Mouse (Mus musculus) bone marrow macrophage, adult 2 months (primary cell): ENCODE results near the gene 1700001C19Rik. TPM values are rescaled to one million over a fixed set of nuclear protein-coding genes. Genes with fewer than 3 reads are reported as not detected.

Source experiments
- H3K27ac ChIP-seq: 2 replicates; pipeline ENCODE4 v1.5.1; 2012; ENCODE audit warnings: low read depth, low read length; ENCODE audit not compliant: insufficient read depth
- H3K4me1 ChIP-seq: 2 replicates; pipeline ENCODE4 v1.6.1; 2012; ENCODE audit warnings: low read length; ENCODE audit not compliant: control insufficient read depth, insufficient read depth
- H3K4me3 ChIP-seq: 2 replicates; pipeline ENCODE4 v1.5.1; 2012; ENCODE audit warnings: mild to moderate bottlenecking, low read length, moderate library complexity; ENCODE audit not compliant: insufficient read depth
- CTCF ChIP-seq: IDR thresholded peaks from 2 replicates; pipeline ENCODE4 v1.5.1; 2012; ENCODE audit warnings: low read depth, mild to moderate bottlenecking, low read length, moderate library complexity
- POLR2A ChIP-seq: IDR thresholded peaks from 2 replicates; pipeline ENCODE4 v1.6.1; 2012; ENCODE audit warnings: mild to moderate bottlenecking, low read depth, low read length, borderline replicate concordance
- polyA plus RNA-seq: library from polyadenylated mRNA; stranded (reverse); fragments of >200 nt; gene quantifications from 2 replicates; pipeline ENCODE4 v1.2.4, GENCODE M21; 2012; ENCODE audit not compliant: missing spikeins, insufficient read depth, insufficient read length

The 1700001C19Rik gene
- polyA plus RNA-seq, 1 experiment: 0.34 TPM

DNA sequence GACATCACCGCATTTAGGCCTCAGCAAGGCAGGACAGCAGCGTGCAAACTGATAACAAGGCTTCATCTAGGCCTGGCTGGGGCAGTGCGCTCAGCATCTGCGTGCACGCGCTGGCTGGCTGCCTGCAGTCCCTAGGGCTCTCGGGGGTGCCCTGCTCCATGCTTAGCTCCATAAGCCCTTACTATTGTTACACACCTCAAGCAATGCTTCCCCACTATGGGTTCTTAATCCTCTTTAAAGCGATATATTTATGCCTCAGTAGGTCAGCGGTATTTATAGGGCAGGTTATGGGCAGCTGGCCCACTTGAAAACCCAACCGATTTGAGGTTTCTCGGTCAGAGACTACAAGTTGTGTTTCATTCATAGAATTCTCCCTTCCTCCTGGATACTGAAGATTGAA is 55.3 kb downstream of the 1700001C19Rik start:
- Histone ChIP-seq H3K4me1 (no peaks in the 10 kb centered on the region), H3K27ac (no peak overlapping the region), H3K4me3 (no peak overlapping the region)
- no peak for TF ChIP-seq CTCF
- TF ChIP-seq POLR2A: no peak

DNA sequence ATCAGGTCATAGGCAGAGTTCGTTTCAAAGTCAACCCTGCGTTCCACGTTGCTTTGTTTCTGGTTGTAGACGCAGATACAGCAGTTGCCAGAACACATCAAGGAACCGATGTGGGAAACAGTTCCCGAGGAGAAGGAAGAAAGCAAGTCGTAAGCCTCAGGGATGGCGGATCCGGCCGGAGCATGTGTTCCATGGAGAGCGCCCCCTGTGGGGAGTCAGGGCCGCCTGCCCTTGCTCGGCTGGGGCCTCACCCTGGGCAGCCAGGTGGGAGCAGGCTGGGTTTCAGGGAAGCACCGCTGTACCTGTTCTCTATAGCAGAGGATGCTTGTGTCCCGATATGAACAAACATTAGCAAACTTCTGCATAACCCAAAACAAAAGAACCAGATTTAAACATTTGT is 59.0 kb downstream of the 1700001C19Rik start:
- no peak overlapping the region for H3K4me3 ChIP-seq
- no peak overlapping the region for H3K27ac ChIP-seq
- H3K4me1 ChIP-seq: no peaks in the 10 kb centered on the region
- TF ChIP-seq POLR2A (no peak), CTCF (no peak)

DNA sequence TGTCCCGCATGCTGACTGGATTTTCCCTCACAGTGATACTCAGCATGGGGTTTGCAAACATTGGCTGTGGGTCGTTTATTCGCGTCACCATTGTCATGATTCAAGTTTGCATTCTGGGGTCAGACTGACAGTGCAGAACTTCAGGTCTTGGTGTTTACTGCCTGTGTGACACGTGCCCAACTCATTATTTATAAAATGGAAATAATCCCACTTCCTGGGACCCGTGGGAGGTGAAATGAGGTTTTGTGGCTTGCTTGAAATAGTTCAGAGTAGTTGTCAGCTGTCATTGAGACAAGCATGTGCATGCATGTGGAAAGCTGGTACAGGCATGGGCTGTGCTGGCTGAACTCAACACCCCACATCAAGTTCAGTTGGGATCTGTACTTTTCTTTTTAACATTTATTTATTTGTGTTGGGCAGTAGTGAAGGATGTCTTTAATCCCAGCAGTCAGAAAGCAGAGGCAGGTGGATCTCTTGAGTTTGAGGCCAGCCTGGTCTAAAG is 60.3 kb downstream of the 1700001C19Rik start:
- TF ChIP-seq CTCF (no peak), POLR2A (no peak)
- H3K4me1 ChIP-seq: no peaks in the 10 kb centered on the region
- H3K27ac ChIP-seq: no peak overlapping the region
- H3K4me3 ChIP-seq: no peak overlapping the region

DNA sequence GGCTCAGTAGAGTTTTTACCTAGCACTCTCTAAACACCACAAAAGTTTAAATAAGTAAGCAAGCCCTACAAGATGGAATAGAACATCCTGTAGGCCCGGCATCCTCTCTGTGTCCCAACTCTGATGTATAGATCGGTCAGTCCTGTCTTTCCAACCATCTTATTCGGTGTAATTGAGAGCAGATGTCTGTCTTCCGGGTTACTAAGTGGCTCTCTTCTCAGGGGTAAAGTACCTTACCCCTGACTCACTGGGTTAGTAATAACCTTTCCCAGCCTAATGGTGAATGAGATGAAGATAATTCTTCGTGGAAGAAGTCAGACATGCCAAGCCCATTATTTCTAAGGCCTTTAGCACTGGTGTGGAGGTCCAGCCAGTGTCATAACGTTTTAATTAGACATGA is 63.2 kb downstream of the 1700001C19Rik start:
- TF ChIP-seq POLR2A (no peak), CTCF (no peak)
- Histone ChIP-seq H3K4me1 (peaks cover 15% of the 10 kb centered on the region), H3K27ac (no peak overlapping the region), H3K4me3 (no peak overlapping the region)

DNA sequence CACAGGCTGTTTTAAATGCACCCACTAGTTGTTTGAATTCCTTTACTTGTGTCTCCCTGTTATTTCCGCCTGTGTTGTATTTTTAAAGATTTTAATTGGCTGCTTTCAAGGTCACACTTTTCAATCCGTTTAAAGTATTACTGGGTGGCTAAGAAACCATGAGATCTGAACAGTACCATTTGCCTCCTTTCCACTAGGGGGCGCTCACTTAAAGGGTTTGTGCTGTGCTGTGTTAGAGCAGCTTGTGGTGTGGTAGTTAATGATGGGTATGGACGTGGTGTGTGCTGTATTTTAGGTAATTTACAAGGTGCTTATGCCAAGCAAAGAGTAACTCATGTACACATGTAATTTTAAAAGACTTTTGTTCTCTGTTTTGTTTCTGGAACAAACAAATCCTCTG is 65.7 kb downstream of the 1700001C19Rik start:
- Histone ChIP-seq H3K4me3 (no peak overlapping the region), H3K4me1 (peaks cover 17% of the 10 kb centered on the region), H3K27ac (no peak overlapping the region)
- no peak for TF ChIP-seq CTCF
- no peak for TF ChIP-seq POLR2A

DNA sequence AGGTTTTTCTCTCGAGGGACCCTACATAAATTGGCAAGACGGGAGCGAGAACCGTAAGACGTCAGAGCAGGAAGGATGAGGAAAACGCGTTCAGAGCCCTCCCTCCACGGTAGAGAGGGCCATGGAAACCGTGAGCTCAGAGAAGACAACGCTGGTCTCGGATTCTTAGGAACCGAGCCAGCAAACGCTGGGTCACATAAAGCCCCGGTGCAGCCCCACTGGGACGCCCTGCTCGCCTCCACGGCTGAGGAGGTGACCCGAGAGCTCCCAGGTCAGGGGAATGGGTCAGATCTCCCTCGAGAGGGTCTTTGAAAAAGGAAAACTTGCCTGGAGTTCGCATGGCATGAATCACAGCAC is 68.1 kb downstream of the 1700001C19Rik start:
- TF ChIP-seq POLR2A: no peak
- TF ChIP-seq CTCF: no peak
- Histone ChIP-seq H3K4me1 (peaks cover 17% of the 10 kb centered on the region), H3K27ac (peak overlapping the region; percentile 30), H3K4me3 (peak overlapping the region; percentile 79)

DNA sequence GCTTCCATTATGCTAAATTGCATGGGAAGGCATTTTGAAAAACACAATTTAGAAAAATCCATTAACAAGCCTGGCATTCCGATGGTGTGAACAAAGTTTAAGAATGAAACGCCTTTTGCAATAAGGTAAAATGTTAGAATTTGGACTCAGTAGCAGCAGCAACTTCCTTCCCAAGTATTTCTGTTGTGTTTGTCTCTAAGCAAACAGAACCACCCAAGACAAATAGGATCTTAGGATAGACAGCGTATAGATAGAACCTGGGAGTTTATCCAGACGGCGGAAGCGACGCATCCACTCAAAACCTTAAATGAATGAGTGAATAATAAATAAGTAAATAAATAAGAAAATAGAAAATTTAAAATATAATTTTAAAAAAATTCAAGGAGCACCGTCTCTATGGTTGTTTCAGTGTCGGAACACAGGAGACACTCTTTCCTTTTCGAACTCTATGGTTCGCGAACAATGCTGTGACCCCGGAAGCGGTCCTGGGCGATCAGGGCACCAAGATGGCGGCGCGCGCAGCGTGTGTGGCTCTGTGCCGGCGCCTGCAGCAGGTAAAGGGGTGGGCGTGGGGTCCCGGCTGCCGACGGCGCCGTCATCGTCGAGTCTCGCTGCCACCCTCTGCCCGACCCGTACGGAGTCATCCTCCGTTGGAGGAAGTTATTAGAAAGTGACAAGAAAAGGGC is 68.6 kb downstream of the 1700001C19Rik start, which contains the start of gene Mrps10:
Gene Mrps10 (plus strand): TSS at position 487 of the 686 bp plus-strand sequence.
- Histone ChIP-seq H3K27ac (peak within 1 kb of the TSS; percentile 30), H3K4me1 (peaks cover 17% of the 10 kb centered on the region), H3K4me3 (peak within 1 kb of the TSS; percentile 79)
- no peak for TF ChIP-seq POLR2A
- TF ChIP-seq CTCF: no peak

Other genes with a start within 250 kb of the 1700001C19Rik start
- 20.5 and 22.7 TPM in 2 replicates for gene Mrps10, start 68.5 kb downstream of the 1700001C19Rik start, polyA plus RNA-seq
- gene Guca1b, start 52.0 kb downstream of the 1700001C19Rik start, polyA plus RNA-seq: 0.99 TPM in 2 replicates
- 20.0 and 22.0 TPM in 2 replicates for gene Guca1a, start 36.8 kb downstream of the 1700001C19Rik start, polyA plus RNA-seq
- gene AI661453, start 761 bp downstream of the 1700001C19Rik start, polyA plus RNA-seq: 2.8 and 3.0 TPM in 2 replicates
- 23.7 and 30.1 TPM in 2 replicates for gene Taf8, start 64.9 kb upstream of the 1700001C19Rik start, polyA plus RNA-seq
- 89.1 and 95.0 TPM in 2 replicates for gene Ccnd3, start 67.7 kb upstream of the 1700001C19Rik start, polyA plus RNA-seq
- gene Bysl, start 174.1 kb upstream of the 1700001C19Rik start, polyA plus RNA-seq: 4.1 and 5.0 TPM in 2 replicates
- 19.7 and 23.4 TPM in 2 replicates for gene Med20, start 174.2 kb upstream of the 1700001C19Rik start, polyA plus RNA-seq
- 1.2 and 3.1 TPM in 2 replicates for gene Gm20517, start 174.2 kb upstream of the 1700001C19Rik start, polyA plus RNA-seq
- 7.3 and 8.6 TPM in 2 replicates for gene Usp49, start 193.3 kb upstream of the 1700001C19Rik start, polyA plus RNA-seq